Mouse (Mus musculus) left cerebral cortex, postnatal 14 days (tissue): ENCODE data around the gene Dpp6. TPM values are rescaled to one million over a fixed set of nuclear protein-coding genes. Genes with fewer than 3 reads are reported as not detected.
"Not testable (repeated sequence)": the region's sequence is repeated elsewhere in the genome, so short reads cannot be mapped to it uniquely, and the experiment has no call there.

Experiments used
- DNase-seq, 2 experiments: peaks; one replicate each; pipeline ENCODE4 v3.0.0; 2021 to 2022; ENCODE audit warnings: low spot score in 2 of 2, mixed read lengths in 1 of 2
- intact Hi-C: fragments of 180-260 bp; cut with DNase I; formaldehyde crosslinking; loops from one replicate; pipeline ENCODE4 v1.15.1; 2025
- total RNA-seq, 2 experiments: library from RNA; stranded (reverse); gene quantifications; 2 replicates each; pipeline ENCODE4 v1.2.3; 2021

Gene Dpp6
- total RNA-seq, 2 experiments from 2014 or later, result 181 to 199 TPM

GRCm38 (mm10) chr5:27408854-27409253 is 591.9 kb downstream of the Dpp6 start:
- no peak for DNase-seq
- intact Hi-C loops, result no loop called here

GRCm38 (mm10) chr5:27413023-27413422 is 596.0 kb downstream of the Dpp6 start:
- DNase-seq, result no peak
- intact Hi-C loops, result loop anchor here (10.0 kb wide), 1 partner anchor 218 kb away; no protein-coding TSS in a partner anchor

- no peak for DNase-seq
- intact Hi-C loops, result loop anchor here (5.0 to 10.0 kb wide), 2 partner anchors 221 to 338 kb away; no protein-coding TSS in a partner anchor
Observed at GRCm38 (mm10) chr5:27415518-27415917, 598.5 kb downstream of the Dpp6 start.

DNA sequence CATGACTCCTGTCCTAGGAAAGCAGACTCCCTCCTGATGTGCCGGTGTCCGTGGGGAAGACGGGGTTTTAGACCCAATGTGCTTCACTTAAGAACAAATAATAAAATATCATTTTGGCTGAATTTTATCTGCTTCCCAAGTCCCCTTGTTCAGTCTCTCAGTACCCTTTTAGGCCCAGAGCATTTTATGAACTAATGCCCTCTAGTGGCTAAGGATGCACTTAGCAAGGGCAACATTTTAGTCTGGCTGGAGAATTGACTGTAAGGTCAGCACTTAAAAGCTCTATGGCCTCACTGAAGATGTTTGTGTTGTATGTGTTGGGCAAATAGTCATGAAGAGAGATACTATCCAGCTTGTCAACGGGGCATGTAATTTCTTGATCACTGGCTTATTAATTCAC is 599.6 kb downstream of the Dpp6 start:
- peak; percentile 28 to 29 for DNase-seq
- intact Hi-C loops, result loop anchor here (5.0 to 10.0 kb wide), 2 partner anchors 222 to 339 kb away; no protein-coding TSS in a partner anchor

GRCm38 (mm10) chr5:27417398-27417797 is 600.4 kb downstream of the Dpp6 start:
- intact Hi-C loops, result loop anchor here (5.0 to 10.0 kb wide), 2 partner anchors 223 to 340 kb away; no protein-coding TSS in a partner anchor
- peak in 1 of 2 experiments; percentile 21 for DNase-seq

DNA sequence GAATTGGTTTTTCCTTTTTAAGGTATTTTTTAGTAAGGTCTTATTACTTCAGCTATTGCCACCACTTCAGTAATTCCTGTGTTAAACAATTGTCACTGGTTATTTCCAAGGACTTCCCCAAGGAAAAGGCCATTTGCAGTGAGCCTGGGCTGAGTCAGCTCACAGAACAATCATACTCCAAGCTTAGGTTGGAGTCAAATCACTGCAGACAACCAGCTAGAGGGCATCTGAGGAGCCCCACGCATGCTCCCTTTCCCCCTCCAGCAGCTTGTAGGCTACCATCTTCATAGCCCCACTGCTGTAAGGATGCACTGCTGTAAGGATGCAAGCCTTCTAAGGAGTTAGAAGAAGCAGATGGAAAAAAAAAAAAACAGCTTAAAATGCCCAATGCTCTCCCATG is 601.9 kb downstream of the Dpp6 start:
- no peak for DNase-seq
- intact Hi-C loops, result loop anchor here (5.0 to 10.0 kb wide), 2 partner anchors 224 to 342 kb away; no protein-coding TSS in a partner anchor

DNA sequence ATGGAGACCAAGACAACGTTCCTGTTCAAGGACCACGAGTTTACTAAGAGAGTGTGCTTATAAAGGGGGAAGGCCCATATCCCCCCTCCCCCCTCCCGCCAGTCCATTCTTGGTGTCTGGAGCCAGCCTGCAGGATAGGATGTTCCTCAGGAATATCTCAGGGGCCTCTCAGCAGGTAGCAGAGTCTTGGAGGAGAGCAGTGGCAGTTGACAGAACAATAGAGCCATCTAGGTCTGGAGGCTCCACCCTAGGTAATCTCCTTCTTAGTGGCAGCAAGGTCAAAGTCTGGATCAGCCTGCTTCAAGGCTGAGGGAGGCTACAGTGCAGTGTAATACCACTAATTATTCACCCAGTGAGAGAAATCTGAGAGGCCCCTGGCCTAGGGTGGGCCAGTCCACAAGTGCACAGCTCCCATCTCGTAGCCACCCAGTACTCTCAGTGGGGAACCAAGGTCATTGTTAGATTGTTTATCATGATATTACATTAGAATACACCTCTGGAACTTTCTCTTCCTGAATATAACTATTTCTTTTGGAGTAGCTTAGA is 604.2 kb downstream of the Dpp6 start:
- no peak for DNase-seq
- intact Hi-C loops, result no loop called here

DNA sequence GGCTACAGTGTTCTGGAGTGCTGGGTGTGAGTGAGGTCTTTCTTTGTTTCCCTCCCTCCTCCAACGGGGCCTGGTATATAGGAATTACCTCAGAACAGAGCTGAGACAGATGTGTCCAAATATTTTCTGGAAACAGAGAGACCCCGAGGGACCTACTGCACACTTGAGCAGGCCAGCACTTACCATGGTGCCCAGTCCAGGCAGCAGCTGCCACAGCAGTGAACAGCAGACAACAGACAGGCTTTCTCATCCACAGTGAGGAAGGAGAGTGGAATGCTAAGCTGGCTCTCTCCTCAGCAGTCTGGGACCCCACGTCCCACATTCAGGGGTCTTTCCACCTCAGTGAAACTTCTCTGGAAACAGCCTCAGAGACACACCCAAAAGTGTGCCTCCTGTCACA is 606.8 kb downstream of the Dpp6 start:
- intact Hi-C loops, result no loop called here
- no peak for DNase-seq

- no peak for DNase-seq
- intact Hi-C loops, result no loop called here
Observed at GRCm38 (mm10) chr5:27424484-27425080, 607.6 kb downstream of the Dpp6 start.

GRCm38 (mm10) chr5:27426200-27426599 is 609.2 kb downstream of the Dpp6 start:
- intact Hi-C loops, result no loop called here
- no peak for DNase-seq

DNA sequence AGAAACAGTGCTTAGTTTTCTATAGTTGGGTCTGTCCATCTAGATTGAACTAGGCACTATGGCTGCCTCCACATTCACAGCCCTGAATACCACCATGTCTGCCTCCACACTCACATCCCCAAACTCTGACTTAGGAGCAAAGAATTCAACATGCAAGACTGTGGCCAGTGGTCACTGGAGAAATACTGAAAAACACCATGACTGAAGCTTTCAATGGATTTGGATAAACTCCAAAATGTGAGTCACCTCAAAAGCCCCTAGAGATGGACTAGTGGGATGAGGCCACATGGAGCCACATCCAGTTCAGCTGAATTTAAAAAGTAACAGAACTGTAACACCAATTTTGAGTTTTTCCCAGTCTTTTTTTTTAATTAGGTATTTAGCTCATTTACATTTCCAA is 616.6 kb downstream of the Dpp6 start:
- no peak for DNase-seq
- intact Hi-C loops, result no loop called here

- intact Hi-C loops, result no loop called here
- DNase-seq, result no peak
Observed at GRCm38 (mm10) chr5:27453201-27453845, 636.3 kb downstream of the Dpp6 start.

DNA sequence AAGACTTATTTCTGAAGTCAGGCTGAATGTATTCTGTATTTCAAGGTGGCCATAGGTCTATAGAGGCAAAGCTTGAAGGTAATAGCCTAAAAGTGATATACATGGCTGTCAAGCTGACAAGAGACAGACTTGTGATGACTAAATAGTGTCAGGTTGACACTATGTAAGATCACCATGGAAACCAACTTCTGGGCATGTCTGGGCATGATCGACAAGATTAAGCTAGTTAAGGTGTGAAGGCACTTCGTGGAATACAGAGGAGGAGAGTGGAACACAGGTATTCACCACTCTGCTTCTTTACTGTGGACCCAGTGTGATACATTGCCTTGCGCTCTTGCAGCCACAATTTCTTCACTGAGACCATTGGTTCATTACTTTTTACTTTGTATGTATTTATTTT is 637.4 kb downstream of the Dpp6 start:
- intact Hi-C loops, result no loop called here
- DNase-seq, result no peak

DNA sequence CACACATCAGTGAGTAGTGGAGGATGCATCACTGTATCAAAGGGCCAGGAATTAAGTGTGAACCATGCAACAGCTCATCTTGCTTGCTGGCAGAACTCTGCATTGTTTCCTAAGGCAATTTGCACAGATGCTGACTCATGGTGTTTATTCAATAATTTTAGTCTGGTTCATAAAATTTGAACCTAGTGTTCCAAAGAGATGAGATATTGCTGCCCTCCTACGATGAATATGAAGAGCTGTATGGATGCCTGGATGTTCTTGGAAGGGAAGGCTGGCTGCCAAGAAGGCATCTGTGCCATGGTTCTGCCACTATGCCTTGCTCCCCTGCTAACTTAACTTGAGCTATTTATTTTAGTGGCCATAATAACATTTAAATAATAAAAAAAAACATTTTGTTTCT is 640.0 kb downstream of the Dpp6 start:
- intact Hi-C loops, result no loop called here
- DNase-seq, result no peak

- DNase-seq, result no peak
- intact Hi-C loops, result no loop called here
Observed at GRCm38 (mm10) chr5:27457686-27458085, 640.7 kb downstream of the Dpp6 start.

- intact Hi-C loops, result no loop called here
- no peak for DNase-seq
Observed at GRCm38 (mm10) chr5:27474964-27475465, 658.0 kb downstream of the Dpp6 start.

DNA sequence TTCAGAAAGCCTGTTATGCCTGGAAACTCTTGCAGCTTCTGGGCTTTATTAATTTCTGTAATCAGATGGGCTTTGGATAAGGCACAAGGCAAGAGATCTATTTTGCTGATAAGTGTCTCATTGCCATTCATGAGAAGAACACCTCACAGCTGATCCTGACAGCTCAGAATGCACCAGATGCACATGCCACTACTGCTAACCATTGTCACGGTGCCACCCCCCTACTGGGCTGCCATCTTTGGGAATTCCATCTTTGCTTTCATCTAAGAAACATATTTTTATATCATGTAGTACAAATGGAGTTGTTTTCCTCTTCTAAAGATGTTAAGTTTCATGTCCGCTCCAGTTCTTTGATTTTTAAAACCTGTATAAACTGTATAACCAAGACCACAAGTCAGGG is 664.7 kb downstream of the Dpp6 start:
- DNase-seq, result peak in 1 of 2 experiments; percentile 24
- intact Hi-C loops, result no loop called here

GRCm38 (mm10) chr5:27486138-27486537 is 669.1 kb downstream of the Dpp6 start:
- intact Hi-C loops, result no loop called here
- DNase-seq, result no peak

GRCm38 (mm10) chr5:27490942-27491341 is 673.9 kb downstream of the Dpp6 start:
- intact Hi-C loops, result no loop called here
- peak in 1 of 2 experiments; percentile 35 for DNase-seq

DNA sequence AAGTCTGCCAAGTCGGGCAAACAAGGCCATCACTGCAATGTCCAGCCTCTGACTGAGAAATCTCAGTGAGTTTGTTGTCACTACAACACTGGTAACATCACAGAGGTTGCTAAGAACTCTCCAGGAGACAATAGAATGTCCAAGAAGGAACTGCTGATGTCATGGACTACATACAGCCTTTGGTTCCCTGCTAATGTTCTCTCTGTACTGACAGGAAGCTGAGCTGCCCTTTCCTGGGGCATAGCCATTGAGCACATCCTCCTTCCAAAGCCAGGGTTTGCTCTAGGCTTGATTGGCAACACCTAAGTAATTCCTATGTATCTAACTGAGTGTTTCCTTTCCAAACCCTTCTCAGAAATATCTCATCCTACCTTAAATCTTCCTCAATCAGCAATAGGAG is 684.3 kb downstream of the Dpp6 start, which contains the start of gene Speer4b:
Gene Speer4b (minus strand): TSS at position 101 of the 400 bp plus-strand sequence.
- intact Hi-C loops, result loop anchor here (10.0 kb wide), 1 partner anchor 1367 kb away; no protein-coding TSS in a partner anchor

More for the DNA sequence above, 684.3 kb downstream of the Dpp6 start, which contains the start of gene Speer4b:
- not testable (repeated sequence) for DNase-seq
